Mouse (Mus musculus): ENCODE results near the gene Smoc1.

DNA sequence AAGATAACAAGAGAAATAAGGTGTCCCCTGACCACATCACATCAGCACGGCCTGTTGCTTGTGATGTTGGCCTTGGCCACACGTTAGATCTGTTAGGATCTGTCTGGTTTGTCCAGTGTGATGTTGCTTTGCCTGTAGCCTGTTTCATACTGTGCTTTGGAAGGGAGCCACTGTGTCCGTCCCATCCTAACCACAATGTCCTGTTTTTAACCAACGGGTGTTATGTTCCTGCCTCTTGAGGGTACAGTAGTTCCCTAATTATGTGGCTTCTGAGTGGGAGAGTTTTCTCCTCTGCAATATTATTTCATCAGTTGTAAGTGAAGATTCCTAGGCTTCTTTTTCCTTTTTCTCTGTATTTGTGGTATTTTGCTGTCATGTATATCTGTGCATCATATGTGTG, 31.3 kb upstream of the Smoc1 start:
- TF ChIP-seq POLR2A (IDR thresholded peaks at IDR 0.05; ENCODE audit: low read depth, low read length) (no peak), CTCF (conservative IDR thresholded peaks at IDR 0.05; ENCODE audit: insufficient read depth, insufficient read length, low read depth, low read length) (no peak)
